Mouse (Mus musculus): ENCODE data around the gene Gimd1.

Gene Gimd1

GRCm38 (mm10) chr3:132629601-132630239, at the start of gene Gimd1:
Gimd1 (plus strand) TSS chr3:132629820.
- no peak for DNase-seq (ENCODE audit: low spot score)

- DNase-seq (ENCODE audit: low spot score) = no peak
Measured at GRCm38 (mm10) chr3:132581198-132581597, 48.4 kb upstream of the Gimd1 start.

GRCm38 (mm10) chr3:132582339-132582738, 47.3 kb upstream of the Gimd1 start:
- no peak for DNase-seq (ENCODE audit: low spot score)

- DNase-seq (ENCODE audit: low spot score) = no peak
Measured at GRCm38 (mm10) chr3:132585122-132585972, 44.3 kb upstream of the Gimd1 start.

DNA sequence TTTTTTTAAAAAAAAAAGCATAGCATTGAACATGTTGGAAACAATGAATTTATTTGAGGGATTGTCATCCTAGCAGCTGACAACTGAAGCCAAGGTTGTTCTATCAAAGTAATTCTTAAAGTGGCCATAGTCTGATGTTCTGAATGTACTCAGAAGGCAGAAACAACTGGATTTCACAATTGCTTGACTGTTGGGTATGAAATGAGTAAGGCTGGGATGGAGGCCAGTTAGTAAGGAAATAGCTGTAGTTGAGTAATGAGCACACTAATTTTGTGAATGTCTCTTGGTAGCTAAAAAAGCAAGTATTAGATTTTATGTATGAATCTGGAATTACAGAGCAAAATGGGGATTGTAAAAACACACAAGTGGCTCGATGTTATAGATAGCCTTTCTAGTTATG, 41.5 kb upstream of the Gimd1 start:
- no peak for DNase-seq (ENCODE audit: low spot score)

DNA sequence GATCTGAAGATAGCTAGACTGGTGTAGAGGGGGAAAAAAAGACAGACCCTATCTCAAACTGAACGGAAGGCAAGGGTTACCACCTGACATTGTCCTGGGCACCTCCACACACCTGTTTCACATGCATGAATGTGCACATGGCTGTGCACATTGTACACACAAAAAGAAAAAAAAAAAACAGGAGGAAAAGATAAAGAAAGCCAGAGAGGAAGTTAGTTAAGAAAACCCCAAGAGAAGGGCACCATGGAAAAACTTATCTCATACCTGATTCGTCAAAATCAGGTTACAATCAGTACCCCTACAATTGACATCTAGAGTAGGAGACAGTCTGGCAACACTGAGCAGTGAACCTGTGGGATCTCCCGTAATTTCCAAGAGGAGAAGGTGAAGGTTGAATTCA, 39.6 kb upstream of the Gimd1 start:
- no peak for DNase-seq (ENCODE audit: low spot score)

- DNase-seq (ENCODE audit: low spot score) = no peak
Measured at GRCm38 (mm10) chr3:132590604-132591003, 39.0 kb upstream of the Gimd1 start.

- DNase-seq (ENCODE audit: low spot score) = no peak
Measured at GRCm38 (mm10) chr3:132628741-132629140, 879 bp upstream of the Gimd1 start.

- DNase-seq (ENCODE audit: low spot score) = no peak
Measured at GRCm38 (mm10) chr3:132633261-132633660, 3.6 kb downstream of the Gimd1 start.

- DNase-seq (ENCODE audit: low spot score) = no peak
Measured at GRCm38 (mm10) chr3:132637080-132637479, 7.5 kb downstream of the Gimd1 start.

GRCm38 (mm10) chr3:132644071-132644470, 14.5 kb downstream of the Gimd1 start:
- DNase-seq (ENCODE audit: low spot score) = no peak

- no peak for DNase-seq (ENCODE audit: low spot score)
Measured at GRCm38 (mm10) chr3:132646814-132647213, 17.2 kb downstream of the Gimd1 start.

DNA sequence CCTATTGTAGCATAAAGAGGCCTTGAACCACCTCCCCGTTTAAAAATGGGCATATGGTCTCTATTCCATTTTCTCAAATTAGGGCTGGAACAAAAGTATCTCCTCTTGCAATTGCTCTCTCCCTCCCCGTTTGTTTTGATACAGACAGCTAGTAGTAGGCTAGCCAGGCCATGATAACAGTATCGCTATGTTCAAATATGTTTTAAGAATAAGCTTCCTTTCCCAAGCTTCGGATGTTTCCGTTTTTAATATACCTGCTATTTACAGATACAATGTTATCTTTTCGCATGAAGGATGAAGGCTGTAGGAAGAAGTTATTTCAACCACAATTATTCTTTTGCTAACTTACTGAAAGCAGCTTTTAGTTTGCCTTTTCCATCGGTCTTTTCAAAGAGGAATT, 19.7 kb downstream of the Gimd1 start:
- DNase-seq (ENCODE audit: low spot score) = no peak

DNA sequence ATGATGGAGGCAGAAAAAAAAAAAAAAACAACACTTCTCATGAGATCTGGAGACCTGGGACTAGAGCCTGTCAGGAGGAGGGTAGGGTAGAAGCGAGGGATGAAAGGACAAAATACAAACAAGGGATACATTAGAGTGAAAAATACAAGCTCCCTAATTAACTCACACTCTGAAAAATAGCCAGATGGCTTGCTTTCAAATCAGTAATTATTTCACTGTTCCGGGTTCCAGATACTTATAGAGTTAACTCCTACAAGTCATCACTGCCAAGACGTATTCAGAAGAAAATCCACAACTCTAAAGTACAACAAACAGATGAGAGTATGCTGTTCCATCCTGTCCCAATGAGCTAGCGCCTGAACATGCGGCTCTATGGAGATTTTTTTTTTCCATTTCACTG, 20.6 kb downstream of the Gimd1 start:
- no peak for DNase-seq (ENCODE audit: low spot score)

GRCm38 (mm10) chr3:132651776-132652175, 22.2 kb downstream of the Gimd1 start:
- peak; percentile 43 for DNase-seq (ENCODE audit: low spot score)

DNA sequence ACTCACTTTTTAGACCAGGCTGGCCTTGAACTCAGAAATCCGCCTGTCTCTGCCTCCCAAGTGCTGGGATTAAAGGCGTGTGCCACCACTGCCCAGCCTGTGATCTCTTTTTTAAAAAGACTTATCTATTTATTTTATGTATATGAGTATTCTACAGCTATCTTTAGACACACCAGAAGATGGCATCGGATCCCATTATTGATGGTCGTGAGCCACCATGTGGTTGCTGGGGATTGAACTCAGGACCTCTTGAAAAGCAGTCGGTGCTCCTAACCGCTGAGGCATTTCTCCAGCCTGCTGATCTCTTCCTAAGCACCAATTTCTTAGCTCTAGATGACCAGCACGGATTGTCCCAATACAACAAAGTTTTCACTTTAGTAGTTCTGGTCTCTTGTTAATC, 24.3 kb downstream of the Gimd1 start:
- DNase-seq (ENCODE audit: low spot score) = no peak

- no peak for DNase-seq (ENCODE audit: low spot score)
Measured at GRCm38 (mm10) chr3:132655955-132656354, 26.3 kb downstream of the Gimd1 start.

- DNase-seq (ENCODE audit: low spot score) = no peak
Measured at GRCm38 (mm10) chr3:132677494-132677893, 47.9 kb downstream of the Gimd1 start.

DNA sequence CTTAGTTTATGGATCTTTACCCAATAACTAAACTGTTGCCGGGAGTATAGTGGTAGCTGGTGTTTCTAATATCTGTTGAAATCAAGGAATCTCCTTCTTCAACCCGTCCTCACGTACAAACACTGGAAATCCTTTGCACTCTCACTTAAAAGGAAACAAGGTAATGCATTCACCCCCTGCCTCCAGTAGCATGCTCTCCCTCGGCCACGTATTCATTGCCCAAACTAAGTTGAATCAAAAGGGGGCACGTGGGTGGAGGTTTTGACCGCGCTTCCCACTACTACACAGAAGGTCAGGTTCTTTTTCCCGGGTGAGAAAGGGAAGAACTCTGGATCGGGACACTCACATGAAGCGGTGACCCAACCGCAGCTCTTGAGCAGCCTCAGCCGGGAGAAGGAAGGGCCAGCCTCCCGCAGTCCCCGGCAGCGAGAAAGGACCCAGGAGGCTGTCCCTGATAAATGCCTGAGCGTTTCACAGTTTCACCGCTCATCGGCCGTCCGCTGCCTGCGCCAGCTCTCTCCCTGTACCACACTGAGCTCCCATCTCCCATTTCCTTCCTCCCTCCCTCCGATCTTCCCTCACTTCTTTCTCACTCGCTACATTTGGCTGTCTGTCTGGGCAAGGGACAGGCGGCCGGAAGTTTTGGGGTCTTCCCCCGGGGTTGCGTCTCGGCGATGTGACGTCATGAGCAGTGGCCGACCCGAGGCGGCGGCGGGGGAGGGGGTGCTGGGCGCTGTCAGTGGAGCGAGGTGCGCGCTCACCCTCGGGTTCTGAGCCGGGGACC, 54.0 kb downstream of the Gimd1 start, which contains the start of gene Tbck:
Tbck (plus strand) TSS at position 698 of the 784 bp plus-strand sequence.
- DNase-seq (ENCODE audit: low spot score) = peak; percentile 94

DNA sequence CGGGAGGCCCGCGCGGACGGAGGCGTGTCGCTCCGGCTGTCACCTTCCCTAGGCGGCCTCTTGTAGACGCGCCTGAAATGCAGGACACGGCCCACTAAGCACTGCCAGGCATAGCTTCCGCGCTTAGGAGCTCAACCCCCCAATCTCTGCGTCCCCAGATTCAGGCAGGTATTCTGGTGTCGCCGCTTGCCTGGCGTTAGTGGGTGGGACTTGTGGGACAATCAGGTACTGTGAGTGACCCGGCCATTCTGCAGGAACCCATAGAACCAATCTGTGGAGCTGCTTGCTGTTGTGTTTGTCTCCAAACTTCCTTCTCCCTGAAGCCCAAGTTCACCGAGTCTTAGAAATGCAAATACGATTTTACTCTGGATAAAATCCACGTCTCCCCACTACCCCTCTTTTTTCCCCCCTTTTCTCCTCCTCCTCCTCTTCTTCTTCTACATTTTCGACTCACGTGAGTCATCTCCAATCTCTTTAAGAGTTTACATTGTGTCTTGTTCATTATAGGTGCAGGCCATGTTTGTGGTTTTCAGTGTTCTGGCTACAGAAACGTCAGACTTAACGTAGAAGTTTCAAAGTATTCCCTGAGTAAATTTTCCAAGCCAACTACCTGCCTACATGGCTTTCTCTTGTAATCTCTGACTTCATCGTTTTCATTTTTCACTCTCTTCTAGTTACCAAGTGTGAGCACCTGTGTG, 54.8 kb downstream of the Gimd1 start, which contains the start of gene Aimp1:
Aimp1 (minus strand) TSS at position 140 of the 698 bp plus-strand sequence.
- DNase-seq (ENCODE audit: low spot score) = no peak
